Comparison of ENCODE assay signal across 25 mouse cellular contexts in the genomic region with DNA sequence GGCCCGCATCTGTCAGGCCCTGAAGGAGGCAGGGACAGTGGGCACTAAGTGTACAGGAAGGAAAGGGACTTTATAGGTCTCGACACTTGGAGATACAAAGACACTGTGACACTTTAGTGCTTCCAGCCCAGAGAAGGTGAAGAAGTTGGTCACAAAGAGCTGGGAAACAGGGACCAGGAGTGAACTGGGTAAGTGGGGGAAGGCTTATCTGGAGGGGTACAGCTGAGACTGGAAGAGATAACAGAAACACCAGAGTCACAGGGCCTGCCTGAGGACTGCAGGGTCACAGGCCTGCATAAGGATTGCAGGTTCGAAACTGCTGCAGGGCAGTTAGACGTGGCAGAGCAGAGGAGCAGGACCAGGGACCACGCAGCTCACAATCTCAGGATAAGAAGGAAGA. TPM values are rescaled to one million over a fixed set of nuclear protein-coding genes. Genes with fewer than 3 reads are reported as not detected.
"Had no signal": no experiment of that assay in that cellular context is flagged by ENCODE, and none has a peak within 500 bp of the region (broad histone marks: within the 10 kb centered on the region; RNA-seq: fewer than 3 reads in every experiment).

No protein-coding gene starts in this region.

- H3K9me3 ChIP-seq: heart, embryonic 13.5 days; hindbrain, embryonic 13.5 days; hindbrain, embryonic 15.5 days; kidney, embryonic 15.5 days; limb, embryonic 13.5 days; limb, embryonic 15.5 days; liver, embryonic 12.5 days had no signal

- DNase-seq: gastrocnemius, postnatal 14 days; gastrocnemius, postnatal 36 days; heart, adult 2 months; heart, postnatal 14 days; kidney, adult 11 months; kidney, adult 2 months; kidney, adult 9 months; kidney, postnatal 14 days; kidney, postnatal 36 days; layer of hippocampus, adult 9-11 months; layer of hippocampus, postnatal 36 days; left cerebral cortex, postnatal 4 days had no signal

- H3K4me2 ChIP-seq: heart, embryonic 11.5 days; heart, embryonic 13.5 days; hindbrain, embryonic 13.5 days; hindbrain, embryonic 15.5 days; kidney, embryonic 15.5 days; limb, embryonic 13.5 days; limb, embryonic 15.5 days; liver, embryonic 12.5 days had no signal

- H3K4me1 ChIP-seq: hindbrain, embryonic 13.5 days; hindbrain, embryonic 15.5 days; kidney, embryonic 15.5 days; limb, embryonic 13.5 days; limb, embryonic 15.5 days had no signal

- H3K4me3 ChIP-seq: heart, adult 2 months; heart, embryonic 13.5 days; hindbrain, embryonic 13.5 days; hindbrain, embryonic 15.5 days; kidney, embryonic 15.5 days; limb, embryonic 13.5 days; limb, embryonic 15.5 days; liver, embryonic 12.5 days had no signal

- H3K9ac ChIP-seq: heart, embryonic 13.5 days; hindbrain, embryonic 13.5 days; hindbrain, embryonic 15.5 days; kidney, embryonic 15.5 days; limb, embryonic 13.5 days; limb, embryonic 15.5 days; liver, embryonic 12.5 days had no signal

- H3K27ac ChIP-seq: heart, adult 2 months; heart, embryonic 13.5 days; hindbrain, embryonic 13.5 days; hindbrain, embryonic 15.5 days; hindbrain, postnatal 0 days; kidney, embryonic 15.5 days; kidney, postnatal 0 days; limb, embryonic 13.5 days; limb, embryonic 15.5 days; liver, embryonic 12.5 days had no signal

- ATAC-seq: hindbrain, postnatal 0 days; intestine, embryonic 16.5 days; liver, embryonic 12.5 days had no signal

- H3K27me3 ChIP-seq: heart, embryonic 13.5 days; hindbrain, embryonic 13.5 days; hindbrain, embryonic 15.5 days; kidney, embryonic 15.5 days; limb, embryonic 13.5 days; limb, embryonic 15.5 days; liver, embryonic 12.5 days had no signal

RNA-seq across cellular contexts. Expression of a gene that starts 24.4 kb away (rescaled TPM):
- total RNA-seq: hematopoietic stem cell, adult 5-6 weeks had no signal
- polyA plus RNA-seq: liver, adult 2 months had no signal
